30 mouse cellular contexts compared by ENCODE assay signal in the genomic region with DNA sequence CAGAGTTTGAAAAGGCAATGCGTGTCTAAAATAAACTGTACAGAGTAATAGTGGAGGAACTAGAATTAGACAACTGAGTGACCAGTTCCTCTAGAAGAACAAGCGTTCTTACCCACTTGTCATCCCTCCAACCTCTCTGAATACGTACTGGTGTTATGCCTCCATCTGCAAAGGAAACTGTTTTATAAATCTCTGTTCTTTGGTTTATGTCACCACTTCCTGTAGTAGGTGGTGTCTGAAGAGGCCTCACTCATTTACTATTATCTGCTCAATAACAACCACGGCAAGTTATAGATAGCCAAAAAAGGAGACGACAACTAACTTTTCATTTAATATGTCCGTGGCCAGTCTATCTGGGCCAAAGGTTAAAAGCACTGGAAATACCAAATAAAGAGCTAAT. TPM values are rescaled to one million over a fixed set of nuclear protein-coding genes. Genes with fewer than 3 reads are reported as not detected.
DNase-seq lines count a peak whose midpoint lies in the region; ATAC-seq lines count a peak whose summit lies in the region.
"Had no signal": no experiment of that assay in that cellular context is flagged by ENCODE, and none has a peak within 500 bp of the region (broad histone marks: within the 10 kb centered on the region; RNA-seq: fewer than 3 reads in every experiment).

No protein-coding gene starts in this region.

- DNase-seq in CD4-positive helper T cell, adult 2 months (ENCODE audit: low read depth, low spot score) = peak; percentile 42
- DNase-seq in CD4-positive, CD25-positive, alpha-beta regulatory T cell, adult 2 months (ENCODE audit: low read depth, low spot score) = peak; percentile 43
- peak; percentile 69 for DNase-seq in naive thymus-derived CD4-positive, alpha-beta T cell, adult 2 months (ENCODE audit: low read depth)
- no peak for DNase-seq in heart, postnatal 36 days
- DNase-seq in embryo, embryonic 11 days = no peak
- DNase-seq: adrenal gland, adult 2 months; adrenal gland, postnatal 14 days; cerebellum, adult 11 months; cerebellum, adult 2 months; cerebellum, adult 9-11 months; cerebellum, postnatal 25 days; gastrocnemius, postnatal 25 days; heart, adult 18-20 months; heart, postnatal 14 days; kidney, adult 2 months had no signal

- ATAC-seq in activated CD4-positive, CD25-positive, alpha-beta regulatory T cell, adult 4 months = peak; percentile 80
- ATAC-seq: forebrain, embryonic 15.5 days; hindbrain, embryonic 16.5 days; intestine, postnatal 0 days had no signal

- intact Hi-C loops in heart, postnatal 36 days (cut with DNase I) = no loop called here

RNA-seq across cellular contexts. Expression of gene Slc4a1ap, which starts 6.2 kb away (rescaled TPM):
- 10 to 100 TPM; 25.9 to 26.9 TPM for polyA plus RNA-seq in activated CD4-positive, CD25-positive, alpha-beta regulatory T cell, adult 4 months (2017; shearing (Covaris generic))
- 10 to 100 TPM; 19.8 to 22.8 TPM for total RNA-seq in heart, postnatal 36 days (2021)

RNA-seq across cellular contexts. Expression of gene Supt7l, which starts 7.1 kb away (rescaled TPM):
- 10 to 100 TPM; 20.1 to 23.5 TPM for polyA plus RNA-seq in activated CD4-positive, CD25-positive, alpha-beta regulatory T cell, adult 4 months (2017; shearing (Covaris generic))
- total RNA-seq in heart, postnatal 36 days (2021) = 10 to 100 TPM; 13.5 to 13.6 TPM

RNA-seq across cellular contexts. Expression of gene Gpn1, which starts 26.0 kb away (rescaled TPM):
- polyA plus RNA-seq in activated CD4-positive, CD25-positive, alpha-beta regulatory T cell, adult 4 months (2017; shearing (Covaris generic)) = 10 to 100 TPM; 38.6 to 47.4 TPM
- total RNA-seq in heart, postnatal 36 days (2021) = 10 to 100 TPM; 24.7 to 26.0 TPM

RNA-seq across cellular contexts. Expression of gene 4930548H24Rik, which starts 35.0 kb away (rescaled TPM):
- under 1 TPM in 1 of 2 experiments, not detected in 1; 0.26 TPM for polyA plus RNA-seq in activated CD4-positive, CD25-positive, alpha-beta regulatory T cell, adult 4 months (2017; shearing (Covaris generic))
- total RNA-seq in heart, postnatal 36 days (2021) = under 1 TPM in 1 of 2 experiments, not detected in 1; 0.14 TPM
- total RNA-seq: adrenal gland, postnatal 14 days; gastrocnemius, adult 8-10 months; gastrocnemius, postnatal 25 days; heart, adult 18-20 months; hematopoietic stem cell, adult 5-6 weeks had no signal
- polyA plus RNA-seq: adrenal gland, adult 2 months; cerebellum, adult 2 months; cortical plate, adult 2 months; erythroblast, embryonic 14.5 days; forebrain, embryonic 12.5 days; forebrain, embryonic 15.5 days; gonadal fat pad, adult 2 months; heart, embryonic 10.5 days; heart, embryonic 13.5 days; heart, embryonic 16.5 days; hindbrain, embryonic 13.5 days; intestine, embryonic 14.5 days; intestine, postnatal 0 days; kidney, adult 2 months had no signal

Comparison
In these comparisons a context has a peak if more than half of its experiments do, and no peak if none do; other contexts are left out.
1. DNase-seq: peak in CD4-positive helper T cell, adult 2 months (single experiment), CD4-positive, CD25-positive, alpha-beta regulatory T cell, adult 2 months (single experiment) and naive thymus-derived CD4-positive, alpha-beta T cell, adult 2 months (single experiment); none in heart, postnatal 36 days (0 of 2) and embryo, embryonic 11 days (single experiment).